10 mouse cellular contexts compared by ENCODE assay signal in genomic region chr13:24501179-24501905, GRCm38 (mm10).
DNase-seq lines count a peak whose midpoint lies in the region; ATAC-seq and TF ChIP-seq lines count a peak whose summit lies in the region.
"Had no signal": no experiment of that assay in that cellular context is flagged by ENCODE, and none has a peak within 500 bp of the region (broad histone marks: within the 10 kb centered on the region; RNA-seq: fewer than 3 reads in every experiment).

No protein-coding gene starts in this region.

- WGBS in forebrain, embryonic 14.5 days = 68% methylated on average over 25 of the region's 25 CpGs
- 80% methylated on average over 25 of the region's 25 CpGs for WGBS in intestine, embryonic 16.5 days
- 78% methylated on average over 25 of the region's 25 CpGs for WGBS in heart, adult 2 months

- no peaks in the 10 kb centered on the region for H3K36me3 ChIP-seq in forebrain, embryonic 14.5 days (ENCODE audit: control insufficient read depth, insufficient read depth, low read length)
- no peaks in the 10 kb centered on the region for H3K36me3 ChIP-seq in intestine, embryonic 16.5 days (ENCODE audit: control insufficient read depth, insufficient read depth, low read length)
- H3K36me3 ChIP-seq in heart, adult 2 months (ENCODE audit: control insufficient read depth, insufficient read depth, low read length) = no peaks in the 10 kb centered on the region
- H3K36me3 ChIP-seq: embryonic facial prominence, embryonic 15.5 days; lung, embryonic 15.5 days had no signal

- peak; percentile 79 for ATAC-seq in forebrain, embryonic 14.5 days
- ATAC-seq in megakaryocyte, adult 5-6 weeks (ENCODE audit: poor library complexity, severe bottlenecking) = peak; percentile 69
- no peak for ATAC-seq in intestine, embryonic 16.5 days

- no peaks in the 10 kb centered on the region for H3K4me1 ChIP-seq in forebrain, embryonic 14.5 days (ENCODE audit: control insufficient read depth, insufficient read depth, low read length)
- H3K4me1 ChIP-seq in intestine, embryonic 16.5 days (ENCODE audit: control insufficient read depth, insufficient read depth, low read length) = no peaks in the 10 kb centered on the region
- H3K4me1 ChIP-seq in heart, adult 2 months (ENCODE audit: control insufficient read depth, insufficient read depth, low read length) = no peaks in the 10 kb centered on the region
- H3K4me1 ChIP-seq: embryonic facial prominence, embryonic 15.5 days; lung, embryonic 15.5 days had no signal

- no peak overlapping the region for H3K4me2 ChIP-seq in forebrain, embryonic 14.5 days (ENCODE audit: low read length)
- no peak overlapping the region for H3K4me2 ChIP-seq in intestine, embryonic 16.5 days (ENCODE audit: low read depth, low read length)
- H3K4me2 ChIP-seq: embryonic facial prominence, embryonic 15.5 days; lung, embryonic 15.5 days had no signal

- DNase-seq in spleen, adult 18-20 months = peak; percentile 24 to 46
- no peak for DNase-seq in spleen, adult 12 weeks (ENCODE audit: low spot score)
- peak; percentile 46 for DNase-seq in forebrain, embryonic 14.5 days (ENCODE audit: low spot score)
- DNase-seq in thymus, postnatal 25 days = peak; percentile 41
- no peak for DNase-seq in heart, adult 2 months
- DNase-seq in adrenal gland, postnatal 25 days = no peak

- no peak overlapping the region for H3K27ac ChIP-seq in forebrain, embryonic 14.5 days (ENCODE audit: low read depth, low read length)
- no peak overlapping the region for H3K27ac ChIP-seq in intestine, embryonic 16.5 days (ENCODE audit: low read length)
- no peak overlapping the region for H3K27ac ChIP-seq in heart, adult 2 months
- H3K27ac ChIP-seq: embryonic facial prominence, embryonic 15.5 days; lung, embryonic 15.5 days had no signal

- intact Hi-C loops in heart, adult 2 months (cut with DNase I) = no loop called here

- H3K27me3 ChIP-seq in forebrain, embryonic 14.5 days (replicated peaks; ENCODE audit: control insufficient read depth, insufficient read depth, low read length) = no peaks in the 10 kb centered on the region
- H3K27me3 ChIP-seq in intestine, embryonic 16.5 days (replicated peaks; ENCODE audit: control insufficient read depth, insufficient read depth, low read length) = no peaks in the 10 kb centered on the region
- H3K27me3 ChIP-seq in heart, adult 2 months (ENCODE audit: control insufficient read depth, insufficient read depth, low read length) = no peaks in the 10 kb centered on the region
- H3K27me3 ChIP-seq: embryonic facial prominence, embryonic 15.5 days; lung, embryonic 15.5 days had no signal

- H3K9me3 ChIP-seq in forebrain, embryonic 14.5 days (replicated peaks; ENCODE audit: control insufficient read depth, low read length) = no peaks in the 10 kb centered on the region
- no peaks in the 10 kb centered on the region for H3K9me3 ChIP-seq in intestine, embryonic 16.5 days (ENCODE audit: control insufficient read depth, low read length)
- H3K9me3 ChIP-seq: embryonic facial prominence, embryonic 15.5 days; lung, embryonic 15.5 days had no signal

- TF ChIP-seq CTCF in heart, adult 2 months (IDR thresholded peaks at IDR 0.05) = no peak

- H3K4me3 ChIP-seq in forebrain, embryonic 14.5 days (ENCODE audit: low read depth, low read length) = no peak overlapping the region
- H3K4me3 ChIP-seq in intestine, embryonic 16.5 days (ENCODE audit: low read length) = no peak overlapping the region
- no peak overlapping the region for H3K4me3 ChIP-seq in heart, adult 2 months
- H3K4me3 ChIP-seq: embryonic facial prominence, embryonic 15.5 days; lung, embryonic 15.5 days had no signal

- no peak for TF ChIP-seq POLR2A in heart, adult 2 months (IDR thresholded peaks at IDR 0.05; ENCODE audit: insufficient read depth, low read depth, low read length)

- no peak overlapping the region for H3K9ac ChIP-seq in forebrain, embryonic 14.5 days (ENCODE audit: low read length)
- H3K9ac ChIP-seq in intestine, embryonic 16.5 days (ENCODE audit: low read depth, low read length) = no peak overlapping the region
- H3K9ac ChIP-seq in heart, adult 2 months (ENCODE audit: low read depth, low read length) = no peak overlapping the region
- H3K9ac ChIP-seq: embryonic facial prominence, embryonic 15.5 days; lung, embryonic 15.5 days had no signal

- H3K79me2 ChIP-seq in heart, adult 2 months (replicated peaks; ENCODE audit: control insufficient read depth, insufficient read depth, low read length) = no peaks in the 10 kb centered on the region

- TF ChIP-seq EP300 in heart, adult 2 months (IDR thresholded peaks at IDR 0.05; ENCODE audit: insufficient read depth, low read depth, low read length) = no peak

Comparison
In these comparisons a context has a peak if more than half of its experiments do, and no peak if none do; other contexts are left out.
1. DNase-seq: peak in spleen, adult 18-20 months (2 of 2), forebrain, embryonic 14.5 days (single experiment) and thymus, postnatal 25 days (single experiment); none in spleen, adult 12 weeks (single experiment), heart, adult 2 months (0 of 2) and adrenal gland, postnatal 25 days (single experiment).